In the genomic region with DNA sequence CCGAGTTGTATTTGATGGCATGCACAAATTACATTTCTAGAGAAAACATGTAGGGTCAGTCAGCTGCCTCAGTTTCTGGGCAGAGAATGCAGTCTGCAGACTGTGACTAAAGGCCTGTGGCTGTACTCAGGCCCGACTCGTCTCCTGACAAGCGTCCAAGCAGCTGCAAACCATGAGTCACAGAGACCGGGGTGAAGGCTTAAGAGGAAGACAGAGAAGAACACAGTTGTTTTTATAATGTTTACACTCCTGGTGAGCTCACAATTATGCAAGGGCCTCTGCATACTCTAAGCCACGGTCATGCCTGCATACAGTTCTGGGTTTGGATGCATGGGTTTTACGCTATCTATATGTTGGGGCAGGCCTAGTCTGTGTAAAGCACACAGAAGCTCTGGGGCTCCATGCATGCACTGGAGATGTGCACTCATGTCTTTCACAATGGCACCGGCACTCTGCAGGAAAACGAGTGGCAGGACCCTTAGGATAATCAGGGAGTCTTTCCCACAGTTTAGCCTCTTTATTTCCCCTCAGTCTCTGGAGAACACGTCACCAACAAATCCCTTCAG, we compare ENCODE assay signal across 7 mouse cellular contexts. TPM values are rescaled to one million over a fixed set of nuclear protein-coding genes. Genes with fewer than 3 reads are reported as not detected.
A peak's percentile ranks its signal among the peaks of the same experiment; 100 is the strongest.
DNase-seq lines count a peak whose midpoint lies in the region; ATAC-seq lines count a peak whose summit lies in the region.

No protein-coding gene starts in this region.

- H3K27ac ChIP-seq in embryonic facial prominence, embryonic 14.5 days (replicated peaks; ENCODE audit: low read depth, low read length): peak overlapping the region; percentile 61
- H3K27ac ChIP-seq in heart, embryonic 13.5 days (replicated peaks): peak overlapping the region; percentile 83
- H3K27ac ChIP-seq in lung, embryonic 15.5 days: peak overlapping the region; percentile 62; the same call in 1 of the 2 replicates

- H3K36me3 ChIP-seq in embryonic facial prominence, embryonic 14.5 days (ENCODE audit: control insufficient read depth, insufficient read depth, low read length): peaks cover 19% of the 10 kb centered on the region
- H3K36me3 ChIP-seq in heart, embryonic 13.5 days: peaks cover 23% of the 10 kb centered on the region
- H3K36me3 ChIP-seq in lung, embryonic 15.5 days: no peaks in the 10 kb centered on the region

- H3K4me2 ChIP-seq in embryonic facial prominence, embryonic 14.5 days (ENCODE audit: low read depth, low read length): no peak overlapping the region
- peak overlapping the region; percentile 26; the same call in 1 of the 2 replicates for H3K4me2 ChIP-seq in heart, embryonic 13.5 days
- H3K4me2 ChIP-seq in lung, embryonic 15.5 days: no peak overlapping the region

- H3K27me3 ChIP-seq in embryonic facial prominence, embryonic 14.5 days (replicated peaks; ENCODE audit: control insufficient read depth, insufficient read depth, low read length): no peaks in the 10 kb centered on the region
- H3K27me3 ChIP-seq in heart, embryonic 13.5 days (replicated peaks): no peaks in the 10 kb centered on the region
- no peaks in the 10 kb centered on the region for H3K27me3 ChIP-seq in lung, embryonic 15.5 days

- 45% methylated on average over 10 of the region's 10 CpGs for WGBS in embryonic facial prominence, embryonic 14.5 days
- 29% methylated on average over 10 of the region's 10 CpGs for WGBS in heart, embryonic 13.5 days
- WGBS in lung, embryonic 15.5 days: 54% methylated on average over 10 of the region's 10 CpGs

- peak; percentile 81 for DNase-seq in adrenal gland, adult 8-10 months
- peak; percentile 80 for DNase-seq in embryonic facial prominence, embryonic 14.5 days (ENCODE audit: low spot score)
- DNase-seq in frontal cortex, postnatal 36 days (ENCODE audit: low spot score in 2 of 2): no peak
- no peak for DNase-seq in right cerebral cortex, postnatal 36 days (ENCODE audit: low spot score in 2 of 2)
- DNase-seq in thymus, adult 18-20 months: no peak

- H3K9ac ChIP-seq in embryonic facial prominence, embryonic 14.5 days (ENCODE audit: low read depth, low read length): 0 out of 2 replicates have a peak overlapping the region, but pooled peaks have one; percentile 5
- peak overlapping the region; percentile 20; the same call in 1 of the 2 replicates for H3K9ac ChIP-seq in heart, embryonic 13.5 days
- H3K9ac ChIP-seq in lung, embryonic 15.5 days: no peak overlapping the region

- H3K9me3 ChIP-seq in embryonic facial prominence, embryonic 14.5 days (ENCODE audit: control insufficient read depth, low read length): no peaks in the 10 kb centered on the region
- no peaks in the 10 kb centered on the region for H3K9me3 ChIP-seq in heart, embryonic 13.5 days
- H3K9me3 ChIP-seq in lung, embryonic 15.5 days: no peaks in the 10 kb centered on the region

- ATAC-seq in embryonic facial prominence, embryonic 14.5 days (ENCODE audit: low read depth): peak; percentile 50
- no peak for ATAC-seq in heart, embryonic 13.5 days (ENCODE audit: extremely low read depth, insufficient number of reproducible peaks, low FRiP score, low TSS enrichment)
- peak; percentile 76 for ATAC-seq in lung, embryonic 15.5 days (ENCODE audit: borderline replicate concordance, extremely low read depth, low FRiP score, low TSS enrichment)

- H3K4me3 ChIP-seq in embryonic facial prominence, embryonic 14.5 days (ENCODE audit: low read depth, low read length): no peak overlapping the region
- H3K4me3 ChIP-seq in heart, embryonic 13.5 days: no peak overlapping the region
- no peak overlapping the region for H3K4me3 ChIP-seq in lung, embryonic 15.5 days

- peaks cover 42% of the 10 kb centered on the region for H3K4me1 ChIP-seq in embryonic facial prominence, embryonic 14.5 days (ENCODE audit: control insufficient read depth, insufficient read depth, low read length)
- H3K4me1 ChIP-seq in heart, embryonic 13.5 days: peaks cover 84% of the 10 kb centered on the region
- H3K4me1 ChIP-seq in lung, embryonic 15.5 days: peaks cover 47% of the 10 kb centered on the region

RNA-seq across cellular contexts. Expression of a gene that starts 39.8 kb away (rescaled TPM):
- 10 to 100 TPM; 32.1 to 51.5 (median 39.7) TPM for total RNA-seq in adrenal gland, adult 8-10 months (2022)
- polyA plus RNA-seq in embryonic facial prominence, embryonic 14.5 days (2014; fragmentation: Nextera tagmentation; extraction: Ambion mirVana): 9.7 and 10.2 TPM in 2 replicates
- 5.1 and 6.8 TPM in 2 replicates for polyA plus RNA-seq in heart, embryonic 13.5 days (2015; fragmentation: Nextera tagmentation; extraction: Ambion mirVana)
- polyA plus RNA-seq in lung, embryonic 15.5 days (2015; fragmentation: Nextera tagmentation; extraction: Ambion mirVana): 5.0 and 5.5 TPM in 2 replicates

RNA-seq across cellular contexts. Expression of a gene that starts 41.0 kb away (rescaled TPM):
- under 1 TPM; 0.19 to 0.46 (median 0.34) TPM for total RNA-seq in adrenal gland, adult 8-10 months (2022)
- 0.18 and 0.24 TPM in 2 replicates for polyA plus RNA-seq in embryonic facial prominence, embryonic 14.5 days (2014; fragmentation: Nextera tagmentation; extraction: Ambion mirVana)
- 0.37 and 0.47 TPM in 2 replicates for polyA plus RNA-seq in heart, embryonic 13.5 days (2015; fragmentation: Nextera tagmentation; extraction: Ambion mirVana)
- 0.17 TPM in 1 of 2 replicates, not detected in the other for polyA plus RNA-seq in lung, embryonic 15.5 days (2015; fragmentation: Nextera tagmentation; extraction: Ambion mirVana)

Comparison
In these comparisons a context has a peak if more than half of its experiments do, and no peak if none do; other contexts are left out.
1. DNase-seq: peak in adrenal gland, adult 8-10 months (single experiment) and embryonic facial prominence, embryonic 14.5 days (single experiment); none in frontal cortex, postnatal 36 days (0 of 2), right cerebral cortex, postnatal 36 days (0 of 2) and thymus, adult 18-20 months (0 of 2).
2. Peak in every context shown above with its lines, with median percentiles within 50 percentile points of each other: H3K27ac ChIP-seq.